Mouse (Mus musculus): ENCODE measurements around the gene Hras.

GRCm38 (mm10) chr7:141191796-141192685 lies 1.8 kb downstream of the Hras start:
- no peak for TF ChIP-seq FLI1 (IDR thresholded peaks at IDR 0.05; ENCODE audit: low read length)
- no peak for TF ChIP-seq GATA1 (IDR thresholded peaks at IDR 0.05; ENCODE audit: borderline replicate concordance, low read length)
